Mouse (Mus musculus) forebrain, embryonic 14.5 days (tissue): ENCODE results near the gene Abca12. TPM values are rescaled to one million over a fixed set of nuclear protein-coding genes. Genes with fewer than 3 reads are reported as not detected.

Experiments
- ATAC-seq: fragments of 200-750 bp; cut with Nextera tagmentation; 2 replicates; pipeline ENCODE4 v1.8.0; 2017; ENCODE audit warnings: mild to moderate bottlenecking, moderate library complexity
- DNase-seq: peaks from one replicate; pipeline ENCODE4 v3.0.0-alpha.2; 2015; ENCODE audit warnings: low spot score
- H3K27ac ChIP-seq: fragments of 300-500 bp; sonication (generic); 2 replicates; pipeline ENCODE4 v1.5.1; 2014; ENCODE audit warnings: low read depth, mild to moderate bottlenecking, control low read depth, low read length, moderate library complexity
- H3K27me3 ChIP-seq: fragments of 300-500 bp; sonication (generic); replicated peaks from 2 replicates; pipeline ENCODE4 v1.6.1; 2014; ENCODE audit warnings: low read length, control low read depth, mixed read lengths; ENCODE audit not compliant: control insufficient read depth, insufficient read depth
- H3K36me3 ChIP-seq: fragments of 300-500 bp; sonication (generic); 2 replicates; pipeline ENCODE4 v1.6.1; 2014; ENCODE audit warnings: low read length, control low read depth; ENCODE audit not compliant: control insufficient read depth, insufficient read depth
- H3K4me1 ChIP-seq: fragments of 300-500 bp; sonication (generic); 2 replicates; pipeline ENCODE4 v1.6.1; 2014; ENCODE audit warnings: antibody characterized with exemption, low read length, control low read depth; ENCODE audit not compliant: control insufficient read depth, insufficient read depth
- H3K4me2 ChIP-seq: fragments of 300-500 bp; sonication (generic); 2 replicates; pipeline ENCODE4 v1.6.1; 2014; ENCODE audit warnings: mild to moderate bottlenecking, control low read depth, low read length
- H3K4me3 ChIP-seq: fragments of 300-500 bp; sonication (generic); 2 replicates; pipeline ENCODE4 v1.5.1; 2014; ENCODE audit warnings: low read depth, low read length, control low read depth
- H3K9ac ChIP-seq: fragments of 300-500 bp; sonication (generic); 2 replicates; pipeline ENCODE4 v1.6.1; 2014; ENCODE audit warnings: mild to moderate bottlenecking, low read length, control low read depth, moderate library complexity
- H3K9me3 ChIP-seq: fragments of 300-500 bp; sonication (generic); replicated peaks from 2 replicates; pipeline ENCODE4 v1.6.1; 2016; ENCODE audit warnings: low read length, control low read depth, mixed read lengths; ENCODE audit not compliant: control insufficient read depth
- whole genome bisulfite sequencing: fragments of 180-500 bp; shearing (Covaris S2); extraction: QIAGEN DNeasy Blood & Tissue Kit; methylation state at CpG from one replicate; pipeline ENCODE4 v1.1.7; 2014; 5-methylcytosine and 5-hydroxymethylcytosine counted together
- polyA plus RNA-seq: library from polyadenylated mRNA; unstranded; fragments of >200 nt; fragmentation: Nextera tagmentation; extraction: Ambion mirVana; gene quantifications from 2 replicates; pipeline ENCODE4 v1.2.1, GENCODE M21; 2014

The Abca12 gene
- polyA plus RNA-seq, 1 experiment from 2014 or later: not detected

GRCm38 (mm10) chr1:71397635-71398034 lies 17.1 kb downstream of the Abca12 start:
- no peak for DNase-seq
- 88% methylated on average over 3 of the region's 3 CpGs for WGBS
- Histone ChIP-seq H3K9me3 (no peaks in the 10 kb centered on the region), H3K36me3 (no peaks in the 10 kb centered on the region), H3K9ac (no peak overlapping the region), H3K27me3 (no peaks in the 10 kb centered on the region), H3K27ac (no peak overlapping the region), H3K4me1 (no peaks in the 10 kb centered on the region), H3K4me2 (no peak overlapping the region), H3K4me3 (no peak overlapping the region)
- no peak for ATAC-seq

DNA sequence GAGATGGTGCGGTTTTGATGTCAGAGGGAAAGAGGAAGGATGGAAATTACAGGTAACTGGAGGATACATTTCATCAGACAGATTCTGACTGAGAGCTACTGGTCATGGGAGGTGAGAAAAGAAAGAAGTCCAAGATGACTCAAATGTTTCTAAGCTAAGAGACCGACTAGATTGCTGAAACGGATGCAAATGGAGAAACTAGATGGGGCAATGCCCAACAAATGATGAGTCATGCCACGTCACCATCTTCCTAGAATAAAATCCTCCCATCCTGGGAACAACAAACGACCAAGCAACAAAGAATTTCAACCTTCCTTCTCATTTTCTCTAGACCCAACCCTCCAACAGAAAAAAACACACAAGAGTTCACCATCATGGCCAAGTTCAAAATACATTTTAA lies 18.6 kb downstream of the Abca12 start:
- DNase-seq (no peak), ATAC-seq (no peak)
- no peak overlapping the region for H3K27ac ChIP-seq
- H3K9me3 ChIP-seq: no peaks in the 10 kb centered on the region
- H3K4me3 ChIP-seq: no peak overlapping the region
- H3K36me3 ChIP-seq: no peaks in the 10 kb centered on the region
- H3K27me3 ChIP-seq: no peaks in the 10 kb centered on the region
- H3K4me2 ChIP-seq: no peak overlapping the region
- no peaks in the 10 kb centered on the region for H3K4me1 ChIP-seq
- WGBS: 89% methylated on average over 5 of the region's 5 CpGs
- no peak overlapping the region for H3K9ac ChIP-seq

DNA sequence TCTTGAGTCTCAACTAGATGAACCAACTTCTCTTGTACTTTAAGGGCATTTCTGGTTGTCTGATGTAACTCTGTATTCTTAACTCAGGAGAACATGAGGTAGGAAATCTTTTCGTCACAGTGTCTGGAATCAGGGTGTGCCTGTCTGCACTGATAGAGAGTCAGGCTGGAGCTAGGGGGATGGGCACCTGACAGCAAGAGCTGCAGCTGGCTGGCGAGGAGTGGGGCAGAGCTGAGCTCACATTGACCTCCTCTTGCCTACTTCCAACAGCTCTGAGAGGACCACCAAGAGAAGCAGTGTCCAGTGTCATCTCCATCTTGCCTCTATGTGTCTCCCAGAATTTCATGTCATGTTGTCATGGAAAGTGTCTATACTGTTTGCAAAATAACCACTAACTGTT lies 20.5 kb downstream of the Abca12 start:
- no peaks in the 10 kb centered on the region for H3K36me3 ChIP-seq
- H3K27ac ChIP-seq: no peak overlapping the region
- H3K9me3 ChIP-seq: no peaks in the 10 kb centered on the region
- no peaks in the 10 kb centered on the region for H3K4me1 ChIP-seq
- ATAC-seq (no peak), DNase-seq (no peak)
- WGBS: 73% methylated on average over 2 of the region's 2 CpGs
- H3K9ac ChIP-seq: no peak overlapping the region
- no peak overlapping the region for H3K4me3 ChIP-seq
- no peaks in the 10 kb centered on the region for H3K27me3 ChIP-seq
- H3K4me2 ChIP-seq: no peak overlapping the region

- Histone ChIP-seq H3K4me2 (no peak overlapping the region), H3K27me3 (no peaks in the 10 kb centered on the region), H3K9ac (no peak overlapping the region), H3K9me3 (no peaks in the 10 kb centered on the region), H3K27ac (no peak overlapping the region), H3K36me3 (no peaks in the 10 kb centered on the region), H3K4me1 (no peaks in the 10 kb centered on the region), H3K4me3 (no peak overlapping the region)
- no peak for ATAC-seq
- 78% methylated on average over 8 of the region's 8 CpGs for WGBS
- no peak for DNase-seq
These were observed 21.2 kb downstream of the Abca12 start for GRCm38 (mm10) chr1:71393489-71393888.

GRCm38 (mm10) chr1:71392463-71392862 lies 22.2 kb downstream of the Abca12 start:
- 98% methylated on average over 2 of the region's 2 CpGs for WGBS
- no peak overlapping the region for H3K9ac ChIP-seq
- H3K4me2 ChIP-seq: no peak overlapping the region

GRCm38 (mm10) chr1:71386593-71386992 lies 28.1 kb downstream of the Abca12 start:
- Histone ChIP-seq H3K4me2 (no peak overlapping the region), H3K4me3 (no peak overlapping the region), H3K4me1 (no peaks in the 10 kb centered on the region), H3K36me3 (no peaks in the 10 kb centered on the region), H3K9ac (no peak overlapping the region), H3K27me3 (no peaks in the 10 kb centered on the region), H3K27ac (no peak overlapping the region), H3K9me3 (no peaks in the 10 kb centered on the region)
- ATAC-seq (no peak), DNase-seq (no peak)
- WGBS: 92% methylated on average over 8 of the region's 8 CpGs

More at GRCm38 (mm10) chr1:71392463-71392862, 22.2 kb downstream of the Abca12 start:
- DNase-seq (no peak), ATAC-seq (no peak)
- Histone ChIP-seq H3K9me3 (no peaks in the 10 kb centered on the region), H3K27me3 (no peaks in the 10 kb centered on the region), H3K36me3 (no peaks in the 10 kb centered on the region), H3K4me1 (no peaks in the 10 kb centered on the region), H3K27ac (no peak overlapping the region), H3K4me3 (no peak overlapping the region)

- 79% methylated on average over 1 of the region's 1 CpGs for WGBS
- Histone ChIP-seq H3K36me3 (no peaks in the 10 kb centered on the region), H3K4me2 (no peak overlapping the region), H3K4me1 (no peaks in the 10 kb centered on the region), H3K4me3 (no peak overlapping the region), H3K27ac (no peak overlapping the region), H3K27me3 (no peaks in the 10 kb centered on the region), H3K9ac (no peak overlapping the region), H3K9me3 (no peaks in the 10 kb centered on the region)
- ATAC-seq (no peak), DNase-seq (no peak)
These were observed 30.6 kb downstream of the Abca12 start for GRCm38 (mm10) chr1:71384098-71384497.

DNA sequence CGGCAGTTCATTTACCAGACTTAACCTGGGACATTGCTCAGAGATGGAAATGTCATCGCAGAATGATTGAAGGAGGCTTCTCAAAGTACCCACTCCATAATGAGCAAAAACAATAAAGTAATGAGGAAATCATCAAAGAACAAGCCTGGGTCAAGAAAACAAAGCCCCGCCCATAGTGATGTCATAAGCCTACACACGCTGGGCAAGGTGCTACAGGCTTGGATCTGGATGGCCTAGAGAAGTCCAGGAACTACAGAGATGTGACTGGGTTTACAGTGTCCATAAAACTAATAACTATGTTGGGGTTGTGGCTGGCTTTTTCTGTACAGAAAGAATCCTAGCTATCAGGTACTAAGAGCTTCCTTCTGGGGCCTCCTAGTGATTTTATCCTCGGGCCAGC lies 41.6 kb downstream of the Abca12 start:
- H3K9me3 ChIP-seq: no peaks in the 10 kb centered on the region
- no peak overlapping the region for H3K9ac ChIP-seq
- H3K27me3 ChIP-seq: no peaks in the 10 kb centered on the region
- DNase-seq (no peak), ATAC-seq (no peak)
- no peaks in the 10 kb centered on the region for H3K4me1 ChIP-seq
- 90% methylated on average over 5 of the region's 5 CpGs for WGBS
- H3K27ac ChIP-seq: no peak overlapping the region
- no peak overlapping the region for H3K4me3 ChIP-seq
- no peaks in the 10 kb centered on the region for H3K36me3 ChIP-seq
- H3K4me2 ChIP-seq: no peak overlapping the region

- DNase-seq: no peak
- Histone ChIP-seq H3K4me2 (no peak overlapping the region), H3K9ac (no peak overlapping the region), H3K9me3 (no peaks in the 10 kb centered on the region), H3K36me3 (no peaks in the 10 kb centered on the region), H3K4me3 (no peak overlapping the region), H3K27ac (no peak overlapping the region), H3K27me3 (no peaks in the 10 kb centered on the region), H3K4me1 (no peaks in the 10 kb centered on the region)
- ATAC-seq: no peak
These were observed 44.4 kb downstream of the Abca12 start for GRCm38 (mm10) chr1:71370266-71370665.
